Mouse (Mus musculus): ENCODE data around the gene Cpm.
"Not testable (repeated sequence)": the region's sequence is repeated elsewhere in the genome, so short reads cannot be mapped to it uniquely, and the experiment has no call there.

The Cpm gene

GRCm38 (mm10) chr10:117594291-117594850, 34.9 kb upstream of the Cpm start:
- no peak for DNase-seq

GRCm38 (mm10) chr10:117594913-117595312, 34.4 kb upstream of the Cpm start:
- DNase-seq: no peak

- DNase-seq: no peak
Measured at GRCm38 (mm10) chr10:117595442-117596164, 33.7 kb upstream of the Cpm start.

GRCm38 (mm10) chr10:117596165-117596735, 33.0 kb upstream of the Cpm start:
- DNase-seq: no peak

- DNase-seq: no peak
Measured at GRCm38 (mm10) chr10:117596771-117597324, 32.5 kb upstream of the Cpm start.

GRCm38 (mm10) chr10:117597371-117598265, 31.7 kb upstream of the Cpm start:
- DNase-seq: not testable (repeated sequence)

GRCm38 (mm10) chr10:117598266-117598950, 30.9 kb upstream of the Cpm start:
- DNase-seq: no peak

GRCm38 (mm10) chr10:117598951-117599572, 30.2 kb upstream of the Cpm start:
- DNase-seq: not testable (repeated sequence)

- no peak for DNase-seq
Measured at GRCm38 (mm10) chr10:117601146-117602035, 27.9 kb upstream of the Cpm start.

GRCm38 (mm10) chr10:117602325-117603129, 26.8 kb upstream of the Cpm start:
- DNase-seq: no peak

GRCm38 (mm10) chr10:117603130-117603833, 26.0 kb upstream of the Cpm start:
- DNase-seq: no peak

- peak; percentile 73 for DNase-seq
Measured at GRCm38 (mm10) chr10:117603834-117604623, 25.3 kb upstream of the Cpm start.

- no peak for DNase-seq
Measured at GRCm38 (mm10) chr10:117604624-117605282, 24.5 kb upstream of the Cpm start.

- DNase-seq: no peak
Measured at GRCm38 (mm10) chr10:117605283-117606243, 23.7 kb upstream of the Cpm start.

GRCm38 (mm10) chr10:117606423-117606822, 22.9 kb upstream of the Cpm start:
- no peak for DNase-seq

- no peak for DNase-seq
Measured at GRCm38 (mm10) chr10:117607051-117607803, 22.1 kb upstream of the Cpm start.
